Mouse (Mus musculus): ENCODE data around the gene Elovl5.

The Elovl5 gene

GRCm38 (mm10) chr9:78003278-78003677 lies 86.1 kb downstream of the Elovl5 start:
- DNase-seq = no peak

- DNase-seq = peak; percentile 66 to 78
Observed at GRCm38 (mm10) chr9:78005481-78005880, 88.3 kb downstream of the Elovl5 start.

GRCm38 (mm10) chr9:78006209-78007001 lies 89.2 kb downstream of the Elovl5 start:
- peak; percentile 82 to 85 for DNase-seq

GRCm38 (mm10) chr9:78009382-78009781 lies 92.2 kb downstream of the Elovl5 start:
- DNase-seq = no peak

GRCm38 (mm10) chr9:78010187-78010586 lies 93.0 kb downstream of the Elovl5 start:
- no peak for DNase-seq

GRCm38 (mm10) chr9:78010707-78011106 lies 93.5 kb downstream of the Elovl5 start:
- no peak for DNase-seq

GRCm38 (mm10) chr9:78012066-78012465 lies 94.9 kb downstream of the Elovl5 start:
- DNase-seq = no peak

GRCm38 (mm10) chr9:78012681-78013080 lies 95.5 kb downstream of the Elovl5 start:
- no peak for DNase-seq

GRCm38 (mm10) chr9:78013813-78014212 lies 96.6 kb downstream of the Elovl5 start:
- DNase-seq = no peak

- no peak for DNase-seq
Observed at GRCm38 (mm10) chr9:78015816-78016215, 98.7 kb downstream of the Elovl5 start.

GRCm38 (mm10) chr9:78016288-78016687 lies 99.1 kb downstream of the Elovl5 start:
- no peak for DNase-seq

- DNase-seq = no peak
Observed at GRCm38 (mm10) chr9:78021256-78021655, 104.1 kb downstream of the Elovl5 start.

GRCm38 (mm10) chr9:78022187-78022945 lies 105.2 kb downstream of the Elovl5 start:
- DNase-seq = peak; percentile 15 to 19

- DNase-seq = peak; percentile 64 to 72
Observed at GRCm38 (mm10) chr9:78024823-78025222, 107.7 kb downstream of the Elovl5 start.

GRCm38 (mm10) chr9:78027099-78027498 lies 109.9 kb downstream of the Elovl5 start:
- no peak for DNase-seq

- DNase-seq = no peak
Observed at GRCm38 (mm10) chr9:78030835-78031456, 113.8 kb downstream of the Elovl5 start.

GRCm38 (mm10) chr9:78032930-78033329 lies 115.8 kb downstream of the Elovl5 start:
- no peak for DNase-seq
